Mouse (Mus musculus) T-cell, adult 2 months (primary cell): Measurements from ENCODE around the gene 4921530L21Rik.

Source experiments
- DNase-seq: peaks from one replicate; pipeline ENCODE4 v3.0.0; 2022; ENCODE audit warnings: low spot score

Gene 4921530L21Rik

GRCm38 (mm10) chr14:95880954-95881353 is at the start of gene 4921530L21Rik:
Gene 4921530L21Rik, plus strand, starts transcription at chr14:95881254.
- no peak for DNase-seq

- no peak for DNase-seq
Observed at GRCm38 (mm10) chr14:95833866-95834265, 47.2 kb upstream of the 4921530L21Rik start.

- DNase-seq = no peak
Observed at GRCm38 (mm10) chr14:95862981-95863380, 18.1 kb upstream of the 4921530L21Rik start.

GRCm38 (mm10) chr14:95865676-95866416 is 15.2 kb upstream of the 4921530L21Rik start:
- DNase-seq = no peak

DNA sequence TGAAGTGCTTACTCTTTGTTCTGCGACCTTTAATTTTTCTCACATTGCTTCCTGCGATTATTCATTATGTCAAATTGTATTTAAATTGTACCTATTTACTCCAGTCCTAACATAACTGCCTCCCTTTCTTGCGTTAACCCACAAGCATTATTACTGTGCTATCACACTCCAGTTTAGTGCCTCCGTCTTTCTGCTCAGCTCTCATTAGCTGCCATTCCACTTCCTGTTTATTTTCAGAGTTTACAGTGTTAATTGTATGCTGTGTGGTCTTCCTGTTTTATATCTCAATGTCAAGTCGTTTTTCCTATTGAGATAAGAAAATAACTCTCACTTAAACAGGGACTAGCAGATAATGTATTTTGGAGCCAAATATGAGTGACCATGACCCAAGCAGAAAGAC is 9.0 kb upstream of the 4921530L21Rik start:
- no peak for DNase-seq

- DNase-seq = no peak
Observed at GRCm38 (mm10) chr14:95876785-95877510, 4.1 kb upstream of the 4921530L21Rik start.

- DNase-seq = no peak
Observed at GRCm38 (mm10) chr14:95877548-95877947, 3.5 kb upstream of the 4921530L21Rik start.

- no peak for DNase-seq
Observed at GRCm38 (mm10) chr14:95899458-95899857, 18.4 kb downstream of the 4921530L21Rik start.

- no peak for DNase-seq
Observed at GRCm38 (mm10) chr14:95904591-95905095, 23.6 kb downstream of the 4921530L21Rik start.

- no peak for DNase-seq
Observed at GRCm38 (mm10) chr14:95913293-95913692, 32.2 kb downstream of the 4921530L21Rik start.

DNA sequence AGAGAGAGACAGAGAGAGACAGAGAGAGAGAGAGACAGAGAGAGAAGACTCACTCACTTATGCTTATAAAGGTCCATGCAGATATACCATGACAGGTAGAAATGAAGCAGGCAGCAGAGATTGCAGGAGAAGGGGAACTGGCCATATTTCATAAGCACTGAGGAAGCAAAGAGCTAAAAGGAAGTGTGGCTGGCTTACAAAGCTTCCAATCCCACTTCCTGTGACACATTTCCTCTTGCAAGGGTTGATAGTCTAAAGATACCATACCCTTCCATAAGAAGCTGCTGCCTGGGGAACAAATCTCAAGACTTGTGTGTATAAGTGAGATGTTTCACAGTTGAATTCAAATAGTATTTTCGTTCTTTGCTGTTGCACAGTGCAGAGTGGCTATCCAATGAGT is 45.7 kb downstream of the 4921530L21Rik start:
- no peak for DNase-seq

- DNase-seq = no peak
Observed at GRCm38 (mm10) chr14:95927810-95928785, 47.0 kb downstream of the 4921530L21Rik start.
